Mouse (Mus musculus) kidney, adult 2 months (tissue): Measurements from ENCODE around the gene Osm.

Experiments
- CTCF ChIP-seq: fragments of 200-500 bp; conservative IDR thresholded peaks from 2 replicates; pipeline ENCODE4 v1.5.1; 2011; ENCODE audit warnings: low read depth, mild to moderate bottlenecking, control low read depth, low read length, moderate library complexity, mixed read lengths; ENCODE audit not compliant: insufficient read depth, insufficient read length
- POLR2A ChIP-seq: fragments of 200-500 bp; IDR thresholded peaks from one replicate; pipeline ENCODE4 v1.6.1; 2011; ENCODE audit warnings: low read depth, low read length, control low read depth

DNA sequence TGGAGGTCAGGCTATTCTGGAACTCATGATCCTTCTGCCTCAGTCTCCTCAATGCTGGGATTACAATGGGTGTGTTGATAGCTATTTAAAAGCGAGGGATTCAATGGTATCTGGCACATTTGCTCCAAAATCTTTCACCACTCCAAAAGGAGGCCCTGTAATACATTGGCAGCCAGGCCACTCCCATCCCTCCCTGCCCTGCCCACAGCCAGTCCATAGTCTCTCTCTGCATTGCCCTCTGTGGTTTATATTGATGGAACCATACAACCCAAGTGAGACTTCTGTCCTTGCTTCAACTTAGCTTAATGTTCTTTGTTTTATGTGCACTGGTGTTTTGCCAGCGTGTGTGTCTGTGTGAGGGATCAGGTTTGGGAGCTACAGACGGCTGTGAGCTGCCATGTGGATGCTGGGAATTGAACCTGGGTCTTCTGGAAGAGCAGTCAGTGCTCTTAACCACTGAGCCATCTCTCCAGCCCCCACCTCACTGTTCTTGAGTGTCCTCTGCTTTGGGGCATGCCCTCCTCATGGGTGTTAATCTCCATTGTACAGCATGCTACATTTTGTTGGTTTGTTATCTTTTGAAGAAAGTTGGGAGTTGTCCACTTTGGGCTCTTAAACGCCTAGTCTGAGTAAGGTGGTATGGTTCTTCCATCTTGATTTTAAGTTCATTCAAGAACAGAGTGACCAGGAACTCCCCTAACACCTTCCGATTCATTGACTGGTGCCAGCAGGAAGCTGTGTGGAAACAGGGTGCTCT, 9.5 kb upstream of the Osm start:
- TF ChIP-seq CTCF (no peak), POLR2A (no peak)
